Mouse (Mus musculus): ENCODE data around the gene Vps33a. TPM values are rescaled to one million over a fixed set of nuclear protein-coding genes. Genes with fewer than 3 reads are reported as not detected.

Gene Vps33a
- total RNA-seq, 2 experiments from 2014 or later, result 71.2 to 83.2 TPM

Small RNA genes lying within 50 kb of the gene (microRNA-seq; reads per million reads assigned to microRNA genes)
- gene Mir7647, result 2.1 reads per million

Other genes starting within 250 kb of the Vps33a start
- gene Bcl7a, start 229.2 kb downstream of the Vps33a start, total RNA-seq (2021), result 10 to 100 TPM; 95.1 to 98.4 TPM
- 10 to 100 TPM; 29.9 to 30.0 TPM for gene Mlxip, start 178.2 kb downstream of the Vps33a start, total RNA-seq (2021)
- 1 to 10 TPM; 1.3 to 1.7 TPM for gene Lrrc43, start 83.7 kb downstream of the Vps33a start, total RNA-seq (2021)
- gene Il31, start 83.5 kb downstream of the Vps33a start, total RNA-seq (2021), result not detected
- gene B3gnt4, start 62.6 kb downstream of the Vps33a start, total RNA-seq (2021), result 1 to 10 TPM; 1.5 to 2.4 TPM
- 10 to 100 TPM; 42.1 to 47.8 TPM for gene Diablo, start 48.9 kb downstream of the Vps33a start, total RNA-seq (2021)
- 1 to 10 TPM; 6.4 to 8.3 TPM for gene Gm49027, start 47.5 kb downstream of the Vps33a start, total RNA-seq (2021)
- 100 to 1,000 TPM; 154 to 158 TPM for gene Clip1, start 111.6 kb upstream of the Vps33a start, total RNA-seq (2021)
- 10 to 100 TPM; 66.3 to 70.9 TPM for gene Zcchc8, start 148.1 kb upstream of the Vps33a start, total RNA-seq (2021)
- 10 to 100 TPM; 94.9 to 95.1 TPM for gene Rsrc2, start 176.4 kb upstream of the Vps33a start, total RNA-seq (2021)
- gene Kntc1, start 176.7 kb upstream of the Vps33a start, total RNA-seq (2021), result 1 to 10 TPM; 7.8 to 8.8 TPM